Mouse (Mus musculus) testis, postnatal 14 days (tissue): Measurements from ENCODE around the gene Vsig8.

ENCODE experiments used
- DNase-seq: peaks from one replicate; pipeline ENCODE4 v3.0.0; 2021; ENCODE audit warnings: low spot score

Vsig8 gene

DNA sequence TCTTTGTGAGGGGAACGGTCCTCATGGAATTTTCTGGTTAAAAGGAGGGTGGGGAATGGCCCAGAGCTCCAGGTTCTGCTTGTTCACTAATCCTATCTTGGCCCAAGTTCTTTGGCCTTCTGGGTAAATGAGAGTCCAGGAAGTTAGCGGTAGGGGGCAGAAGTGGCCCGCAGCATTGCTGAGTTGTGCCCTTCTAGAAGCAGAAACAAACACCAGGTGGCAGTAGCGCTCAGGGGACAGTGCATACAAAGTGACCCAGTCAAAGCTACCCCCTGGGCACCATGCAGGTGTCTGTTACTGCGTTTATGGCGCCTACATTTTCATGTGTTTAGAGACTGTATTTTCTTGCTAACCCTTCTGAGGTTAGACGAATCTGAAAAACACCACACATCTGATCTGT lies 27.0 kb upstream of the Vsig8 start:
- DNase-seq: peak; percentile 67

DNA sequence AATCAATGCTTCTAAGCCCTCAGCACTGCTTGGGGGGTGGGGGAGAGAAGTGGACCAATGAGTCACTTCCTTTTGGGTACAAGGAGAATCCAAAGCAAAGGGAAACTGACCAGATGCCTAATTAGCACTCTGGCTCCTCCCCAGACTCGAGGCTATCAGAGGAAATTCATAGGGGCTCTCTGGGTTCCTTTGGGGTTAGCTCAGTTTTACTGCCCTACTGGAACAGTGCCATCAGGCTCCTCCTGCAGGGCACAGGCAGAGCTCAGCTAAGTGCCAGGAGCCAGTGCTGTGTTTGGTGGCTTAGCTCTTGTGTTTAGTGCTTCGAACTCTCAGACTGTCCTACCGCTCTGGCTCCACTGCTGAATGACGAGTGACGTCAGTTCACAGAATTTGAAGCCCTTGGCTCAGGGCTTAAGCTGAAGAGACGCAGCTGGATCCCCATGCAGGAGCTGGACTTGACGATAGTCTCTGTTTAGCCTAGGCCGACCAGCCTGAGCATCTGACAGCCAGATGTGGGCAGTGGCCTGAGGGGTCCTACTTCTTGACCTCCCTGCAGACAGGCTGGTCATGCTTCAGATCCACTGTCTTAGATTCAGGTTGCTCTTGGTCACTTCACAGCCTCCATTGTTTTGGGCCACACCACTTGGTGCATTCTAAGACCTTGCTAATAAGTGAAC lies 25.1 kb upstream of the Vsig8 start:
- DNase-seq: no peak

DNA sequence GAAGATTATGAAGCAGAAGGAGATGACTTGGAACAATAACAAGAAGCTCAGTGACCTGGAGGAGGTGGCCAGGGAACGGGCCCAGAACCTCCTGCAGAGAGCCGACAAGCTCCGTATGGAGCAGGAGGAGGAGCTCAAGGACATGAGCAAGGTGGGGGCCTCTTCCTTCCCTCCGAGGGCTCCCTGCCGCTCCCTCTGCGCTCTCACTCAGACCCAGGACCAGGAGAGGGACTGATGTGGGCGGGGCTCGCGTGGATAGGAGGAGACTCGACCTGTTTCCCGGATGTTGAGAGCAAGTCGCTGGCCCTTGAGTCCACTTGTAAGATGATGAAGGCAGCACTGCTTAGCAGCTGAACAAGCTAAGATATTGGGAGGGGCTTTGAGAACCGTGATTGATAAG lies 23.2 kb upstream of the Vsig8 start:
- DNase-seq: peak; percentile 35

DNA sequence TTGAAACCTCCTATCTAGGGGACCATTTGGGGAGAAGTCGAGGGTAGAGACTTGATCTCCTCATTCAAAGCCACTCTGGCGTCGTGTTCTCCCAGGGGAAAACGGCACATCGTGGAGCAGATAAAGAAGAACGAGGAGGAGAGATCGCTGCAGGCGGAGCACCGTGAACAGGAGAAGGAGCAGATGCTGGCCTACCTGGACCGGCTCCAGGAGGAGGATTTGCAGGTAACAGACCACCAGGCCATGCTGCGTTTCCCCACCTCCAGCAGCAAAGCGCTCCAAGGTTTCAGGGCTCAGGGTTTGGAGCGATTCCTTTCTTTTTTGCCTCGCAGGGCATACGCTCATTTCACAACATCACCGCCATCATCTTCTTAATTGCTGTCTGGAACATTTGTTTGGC lies 20.6 kb upstream of the Vsig8 start:
- no peak for DNase-seq

DNA sequence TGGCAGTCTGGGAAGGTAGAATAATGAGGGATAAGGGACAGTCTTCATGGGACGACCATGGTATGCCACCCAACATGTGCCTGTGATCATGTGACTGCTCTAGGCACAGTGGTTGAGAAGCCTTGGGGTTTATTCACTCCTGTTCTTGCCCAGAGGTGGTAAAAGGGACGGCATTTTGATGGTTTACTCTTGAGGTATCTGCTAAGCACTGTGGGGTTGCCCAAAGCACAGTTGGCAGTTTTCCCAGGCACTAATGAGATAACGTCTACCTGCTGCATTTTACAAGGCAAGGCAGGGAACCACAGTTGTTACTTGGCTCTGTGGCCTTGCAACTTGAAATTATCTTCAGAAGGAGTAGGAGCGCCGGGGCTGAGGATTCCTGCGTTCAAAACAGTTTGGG lies 15.9 kb upstream of the Vsig8 start:
- no peak for DNase-seq

DNA sequence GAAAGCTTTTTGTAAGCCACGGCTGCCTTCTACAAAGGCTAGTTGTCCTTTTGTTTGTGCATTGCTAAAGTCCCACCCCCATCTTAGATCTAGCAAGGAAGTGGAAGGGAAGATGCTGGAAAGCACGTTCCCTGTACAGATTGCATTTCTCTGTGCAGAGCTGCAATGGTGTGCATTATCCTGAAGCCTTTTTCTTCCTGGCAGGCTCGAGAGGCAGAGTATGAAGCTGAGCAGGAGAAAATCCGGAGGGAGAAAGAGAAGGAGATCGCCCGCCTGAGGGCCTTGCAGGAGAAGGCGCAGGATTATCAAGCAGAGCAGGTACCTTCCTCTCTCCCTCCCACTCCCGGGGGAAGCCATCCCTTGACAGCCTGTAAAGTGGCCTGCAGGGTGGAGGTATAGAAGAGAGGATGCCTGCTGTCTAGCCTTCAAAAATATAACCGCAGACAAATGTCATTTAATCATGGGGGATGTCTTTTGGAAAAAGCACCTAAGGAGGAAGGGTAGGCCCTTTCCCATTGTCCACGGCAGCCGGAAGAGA lies 15.4 kb upstream of the Vsig8 start:
- no peak for DNase-seq

DNA sequence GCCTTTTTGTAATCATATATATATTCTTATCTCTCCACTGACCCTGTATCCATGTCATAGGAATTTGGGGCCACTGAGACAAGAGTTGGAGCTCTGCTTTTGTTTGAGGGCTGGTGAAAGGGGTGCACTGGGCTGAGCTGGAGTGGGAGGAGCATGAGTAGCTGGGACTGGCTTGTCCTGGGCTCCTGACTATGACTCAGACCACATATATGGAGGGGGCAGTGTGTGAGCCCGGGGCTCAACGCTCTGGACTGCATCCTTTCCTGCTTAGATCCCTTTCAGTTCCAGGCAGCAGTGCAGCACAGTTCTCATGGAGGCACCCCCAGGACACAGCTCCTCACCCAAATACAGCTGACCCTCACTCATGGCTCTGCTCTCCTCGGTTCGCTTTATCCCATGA lies 9.7 kb upstream of the Vsig8 start:
- DNase-seq: no peak

DNA sequence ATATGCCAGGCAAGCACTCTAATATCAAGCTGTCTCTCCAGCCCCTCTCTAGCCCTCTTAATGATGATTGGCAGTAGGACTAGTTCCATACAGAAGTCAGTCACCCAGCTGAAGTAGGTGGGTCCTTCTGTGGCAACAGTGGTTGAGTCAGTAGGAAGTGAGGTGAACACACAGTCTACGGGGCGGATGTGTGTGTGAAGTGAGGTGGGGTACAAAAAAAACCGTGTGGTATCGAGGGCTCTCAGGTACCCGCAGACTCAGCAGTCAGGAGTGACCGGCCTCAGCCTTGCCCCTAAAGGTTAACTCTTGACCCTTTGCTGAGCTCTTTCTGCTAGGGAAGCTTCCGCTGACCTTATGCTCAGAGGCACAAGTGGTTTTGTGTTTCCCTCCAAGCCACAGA lies 7.2 kb upstream of the Vsig8 start:
- no peak for DNase-seq

DNA sequence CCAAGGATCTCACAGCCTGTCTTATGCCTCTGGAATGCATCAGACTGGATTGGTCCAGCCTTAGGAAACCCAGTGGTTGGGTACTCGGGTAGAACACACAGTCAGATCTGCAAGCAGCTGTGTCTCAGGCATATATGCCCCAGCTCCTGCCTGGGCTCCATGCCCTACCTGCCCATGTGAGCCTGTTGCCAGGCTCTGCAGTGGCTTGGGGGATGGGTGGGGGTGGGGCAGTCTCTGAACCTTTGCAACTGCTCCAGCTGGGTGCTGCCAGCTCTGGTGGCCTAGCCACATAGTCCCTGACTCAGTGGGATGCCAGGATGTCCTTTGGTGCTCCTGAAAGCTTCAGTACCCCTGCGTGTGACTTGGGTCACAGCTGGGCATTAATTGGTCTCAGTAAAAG lies 6.4 kb upstream of the Vsig8 start:
- DNase-seq: no peak

DNA sequence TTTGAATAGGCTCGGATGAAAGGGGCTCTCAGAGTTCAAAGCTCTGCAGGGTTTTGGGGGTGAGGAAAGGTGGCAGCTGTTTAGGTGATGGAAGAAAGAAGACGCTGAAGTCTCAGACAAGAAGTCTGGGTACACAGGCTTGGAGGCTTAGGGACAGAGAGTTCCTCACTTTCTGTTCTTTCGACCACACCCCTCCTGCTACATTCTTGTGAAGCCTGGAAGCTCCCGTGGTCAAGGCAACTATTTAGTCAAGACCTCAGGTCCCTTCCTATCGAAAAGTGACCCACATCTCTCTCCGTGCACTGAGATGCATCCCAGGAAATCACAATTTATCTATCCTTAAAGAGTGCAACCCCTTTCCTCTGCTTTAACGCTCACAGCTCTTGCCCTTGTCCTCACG lies 6.0 kb upstream of the Vsig8 start:
- DNase-seq: no peak

DNA sequence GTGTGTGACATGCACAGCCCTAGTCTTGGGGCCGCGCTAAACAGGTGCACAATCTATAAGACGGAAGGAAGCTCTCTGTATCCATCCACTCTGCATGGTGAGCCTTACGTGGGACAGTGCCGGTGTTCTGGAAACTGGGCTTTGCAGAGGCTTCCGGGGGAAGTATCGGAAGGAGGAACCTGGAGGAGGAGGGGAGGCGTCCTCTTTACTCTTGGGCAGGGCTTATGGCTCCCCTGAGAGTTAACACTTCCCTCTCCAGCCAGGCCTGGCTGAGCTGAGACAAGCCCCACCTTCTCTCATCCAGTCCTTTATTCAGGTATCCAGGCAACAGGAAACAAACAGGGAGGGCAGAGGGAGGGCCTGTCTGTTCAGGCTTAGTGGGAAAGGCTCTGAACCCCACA lies 5.2 kb upstream of the Vsig8 start:
- peak; percentile 19 for DNase-seq

DNA sequence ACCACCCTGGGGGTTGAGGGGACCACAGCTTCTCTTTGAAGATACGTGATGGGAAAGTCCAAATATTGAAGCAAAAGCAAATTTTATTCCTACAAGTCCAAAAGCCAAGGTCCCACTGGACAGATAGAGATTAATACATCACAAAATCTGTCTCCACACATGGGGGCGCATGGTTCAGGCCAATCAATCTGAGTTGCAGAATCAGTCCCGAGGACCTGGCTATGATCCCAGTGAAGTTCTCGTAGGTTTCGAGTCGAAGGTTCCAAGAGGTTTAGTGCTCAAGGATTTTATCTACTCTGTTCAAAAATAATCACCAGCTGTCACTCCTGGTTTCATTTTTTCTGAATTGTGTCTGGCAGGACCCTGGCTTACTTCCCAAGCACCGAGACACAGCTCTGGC lies 4.7 kb upstream of the Vsig8 start:
- no peak for DNase-seq

DNA sequence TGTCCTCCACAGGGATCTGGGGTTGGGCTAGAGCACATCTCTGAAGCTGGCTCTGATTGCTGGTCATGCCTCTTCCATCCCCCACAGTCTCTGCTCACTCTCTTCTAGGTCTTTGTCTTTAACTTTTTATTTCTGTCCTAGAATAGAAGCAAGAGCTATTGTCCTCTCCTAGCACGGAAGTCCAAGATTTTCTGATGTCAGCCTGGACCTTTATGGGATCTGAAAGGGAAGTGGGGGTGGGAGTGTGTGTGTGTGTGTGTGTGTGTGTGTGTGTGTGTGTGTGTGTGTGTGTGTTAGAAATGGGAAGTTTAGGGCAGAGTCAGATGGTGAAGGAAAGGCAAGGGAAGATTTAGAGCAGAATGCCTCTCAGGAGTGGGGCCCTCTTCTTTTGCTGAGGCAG lies 3.1 kb upstream of the Vsig8 start:
- DNase-seq: no peak

DNA sequence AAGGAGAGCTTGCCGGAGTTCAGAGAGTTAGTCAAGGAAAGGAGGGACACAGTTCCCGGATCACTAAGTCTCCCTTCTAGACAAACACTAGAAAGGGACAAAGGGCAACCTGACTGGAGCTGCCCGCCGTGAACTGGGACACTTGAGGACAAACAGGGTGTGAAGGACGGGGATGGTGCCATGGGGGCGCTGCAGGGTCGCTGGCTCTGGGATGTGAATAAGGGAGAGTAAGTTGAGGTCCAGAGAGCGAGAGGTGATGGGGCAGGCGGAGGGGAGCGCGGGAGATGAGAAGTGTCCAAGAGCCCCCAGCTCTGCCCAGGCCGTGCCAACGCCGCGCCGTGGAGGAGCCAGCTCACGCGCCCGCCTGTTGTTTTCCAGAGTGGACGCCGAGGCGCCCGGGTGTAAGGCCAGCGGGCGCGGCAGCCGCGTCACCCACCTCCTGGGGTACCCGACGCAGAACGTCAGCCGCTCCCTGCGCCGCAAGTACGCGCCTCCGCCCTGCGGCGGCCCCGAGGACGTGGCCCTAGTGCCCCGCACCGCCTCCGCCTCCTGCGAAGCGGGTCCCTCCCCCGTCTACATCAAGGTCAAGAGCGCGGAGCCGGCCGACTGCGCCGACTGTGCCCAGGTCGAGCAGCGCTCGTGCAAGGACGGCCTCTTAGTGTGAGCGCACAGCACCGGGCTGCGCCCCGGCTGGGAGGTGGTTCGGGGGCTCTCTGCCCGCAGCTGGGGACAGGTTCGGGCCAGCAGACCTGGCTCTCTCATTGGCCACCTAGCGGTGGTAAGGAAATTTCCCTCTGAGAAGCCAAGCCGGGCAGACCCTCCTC lies 7.1 kb downstream of the Vsig8 start:
- peak; percentile 44 for DNase-seq

DNA sequence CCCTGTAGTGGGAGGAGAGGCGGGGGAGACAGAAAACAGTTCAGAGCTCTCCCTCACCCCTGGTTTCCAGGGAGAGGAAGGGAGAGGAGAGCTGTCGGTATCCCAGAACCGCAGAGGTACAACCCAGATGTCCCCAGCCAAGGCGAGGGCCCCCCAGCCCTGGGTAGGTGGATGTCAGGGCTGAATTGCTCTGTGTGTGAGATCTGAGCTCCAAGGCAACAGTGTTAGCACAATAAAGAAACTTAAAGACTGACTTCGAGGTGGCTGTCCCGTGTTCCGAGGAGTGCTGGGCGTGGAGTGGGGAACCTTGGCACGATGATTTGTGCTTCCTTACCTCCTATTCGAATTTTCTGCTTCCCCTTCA lies 7.7 kb downstream of the Vsig8 start:
- no peak for DNase-seq

DNA sequence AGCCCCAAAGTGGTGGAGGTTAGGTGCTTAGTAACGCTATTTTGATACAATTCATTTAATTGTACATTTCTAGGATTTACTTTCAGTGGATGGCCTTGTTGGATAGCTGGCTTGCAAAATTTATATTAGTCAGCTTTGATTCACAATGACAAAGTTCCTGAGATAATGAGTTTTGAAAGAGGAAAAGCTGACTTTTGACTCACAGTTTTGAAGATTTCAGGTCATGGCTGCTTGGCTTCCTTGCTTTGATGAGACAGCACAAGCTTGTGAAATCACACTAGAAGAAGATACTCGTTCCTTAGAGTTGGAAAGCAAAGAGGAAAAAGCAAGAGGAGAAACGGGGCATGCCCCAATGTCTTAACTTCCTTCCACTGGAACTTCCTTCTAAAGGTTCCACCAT lies 10.4 kb downstream of the Vsig8 start:
- no peak for DNase-seq

DNA sequence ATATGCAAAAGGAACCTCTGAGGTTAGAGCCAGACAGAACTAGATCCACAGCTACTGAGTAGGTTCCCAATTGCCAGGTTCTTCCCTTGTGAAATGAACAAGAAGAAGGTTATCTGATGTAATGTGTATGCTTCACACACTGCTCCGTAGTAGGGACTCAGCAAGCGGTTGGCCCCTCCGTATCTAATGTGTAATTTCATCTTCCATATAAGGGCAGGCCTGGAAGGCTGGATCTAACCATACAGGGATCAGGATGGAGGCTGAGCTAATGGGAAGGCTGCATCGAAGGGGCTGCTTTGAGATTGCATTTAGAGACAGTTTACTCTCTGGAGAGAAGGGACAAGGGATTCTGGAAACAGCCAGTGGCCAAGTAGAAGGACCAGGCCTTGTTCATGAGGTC lies 12.0 kb downstream of the Vsig8 start:
- no peak for DNase-seq

DNA sequence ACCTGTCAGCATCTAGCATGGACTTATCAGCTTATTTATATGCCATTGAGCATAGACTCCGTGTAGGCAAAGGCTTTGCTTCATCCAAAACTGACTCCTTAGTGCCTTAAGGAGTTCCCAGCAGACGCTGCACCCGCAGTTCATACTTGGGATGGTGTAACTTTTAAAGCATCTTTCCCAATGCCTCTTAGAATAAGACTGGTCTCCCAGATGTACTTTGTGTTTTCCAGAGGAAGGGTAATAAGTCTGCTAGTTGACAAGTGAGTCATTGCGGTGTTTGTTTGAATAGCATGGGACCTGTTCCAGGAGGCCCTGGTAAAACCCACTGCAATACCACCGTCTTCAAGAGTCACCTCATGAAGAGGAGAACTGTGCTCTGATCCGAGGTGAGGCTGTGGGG lies 24.4 kb downstream of the Vsig8 start:
- no peak for DNase-seq

DNA sequence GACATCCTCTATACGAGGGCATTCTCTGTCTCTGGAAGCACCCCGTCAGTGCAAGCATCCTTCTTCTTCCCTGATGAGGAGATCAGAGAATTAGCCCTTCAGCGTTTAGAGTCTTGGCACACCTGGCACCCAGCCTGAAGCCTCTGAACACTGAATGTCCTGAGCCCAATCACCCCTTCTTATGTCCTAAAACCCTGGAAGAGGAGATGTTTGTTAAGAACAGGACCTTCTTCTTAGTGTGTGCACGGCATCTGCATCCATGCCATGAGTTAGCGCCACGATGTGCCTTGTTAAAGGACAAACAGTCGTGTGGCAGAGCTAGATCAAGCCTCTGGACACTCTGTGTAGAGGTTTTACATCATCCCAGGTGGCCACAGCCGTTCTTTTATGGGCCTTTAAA lies 26.7 kb downstream of the Vsig8 start:
- no peak for DNase-seq

DNA sequence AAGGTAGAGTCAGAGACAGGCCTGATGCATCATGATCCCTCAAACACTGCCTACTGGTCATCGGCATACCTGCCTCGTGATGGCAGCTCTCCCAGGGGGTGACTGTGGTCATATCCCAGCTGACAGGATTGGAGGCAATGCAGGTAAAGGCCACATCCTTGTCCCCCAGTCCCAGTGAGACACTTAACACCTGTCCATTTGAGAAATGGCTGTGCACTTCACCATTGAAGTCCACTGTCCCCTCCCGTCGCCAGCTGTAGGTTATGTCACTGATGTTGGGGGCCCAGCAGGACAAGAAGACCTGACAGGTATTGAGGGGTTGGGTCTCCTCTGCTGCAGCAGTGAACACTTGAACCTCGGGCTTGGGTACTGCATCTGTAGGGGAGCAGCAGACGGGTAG lies 28.5 kb downstream of the Vsig8 start:
- no peak for DNase-seq

DNA sequence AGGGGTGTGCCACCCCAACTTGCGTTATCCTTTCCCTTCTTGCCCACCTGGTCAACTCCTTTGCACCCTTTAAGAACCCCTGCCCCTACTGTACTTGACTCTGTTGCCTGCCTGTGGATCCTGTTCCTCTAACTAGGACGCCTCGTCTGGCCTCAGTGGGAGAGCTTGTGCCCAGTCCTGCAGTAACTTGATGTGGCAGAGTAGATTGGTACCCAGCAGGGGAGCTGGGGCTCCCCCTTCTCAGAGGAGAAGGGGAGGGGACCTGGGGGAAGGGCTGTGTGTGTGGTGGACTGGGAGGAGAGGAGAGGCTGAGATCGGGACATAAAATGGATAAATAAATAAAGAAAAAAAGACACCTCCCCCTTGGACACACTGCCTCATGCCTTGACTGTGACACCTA lies 29.3 kb downstream of the Vsig8 start:
- DNase-seq: no peak

DNA sequence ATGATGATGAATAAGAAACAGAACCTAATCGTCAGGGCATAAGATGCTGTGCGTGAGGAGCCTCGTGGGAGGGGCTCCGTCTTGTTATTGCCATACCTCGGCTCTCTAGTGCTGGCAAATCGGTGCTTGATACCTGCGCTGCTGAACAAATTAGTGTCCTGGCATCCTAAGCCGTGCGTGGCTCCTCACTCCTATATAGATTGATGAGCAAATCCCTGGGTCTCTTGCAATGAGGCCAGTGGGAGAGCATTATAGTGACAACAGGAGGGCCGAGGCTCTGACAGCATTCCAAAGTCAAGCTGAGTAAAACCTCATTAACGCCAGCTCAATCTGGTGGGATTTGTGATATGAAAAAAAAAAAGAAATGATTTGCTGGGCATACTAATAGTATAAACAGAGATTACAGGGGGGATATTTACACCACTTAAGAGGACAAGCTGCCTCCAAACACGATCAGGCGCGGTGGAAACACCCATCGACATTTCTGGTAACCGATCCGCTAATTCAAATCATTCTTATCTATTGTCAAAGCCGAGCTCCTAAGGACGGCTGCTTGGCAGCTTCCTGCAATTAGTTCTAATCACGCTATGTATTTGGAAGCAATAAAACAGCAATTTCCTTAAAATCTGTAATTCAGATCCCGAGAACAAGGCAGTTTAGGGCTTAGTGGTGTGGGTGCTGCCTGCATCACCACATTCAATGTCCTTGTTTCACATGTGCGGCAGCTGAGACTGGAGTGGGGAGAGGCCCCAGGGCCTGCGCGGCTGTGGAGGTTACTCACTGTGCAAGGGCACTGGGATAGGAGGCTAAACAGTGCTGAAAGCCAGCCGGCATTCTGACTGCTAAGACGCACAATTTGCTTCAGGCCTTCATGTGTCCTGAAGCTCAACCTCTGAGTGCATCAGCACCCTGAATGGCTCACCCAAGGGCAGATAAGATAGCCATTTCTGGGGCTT lies 30.2 kb downstream of the Vsig8 start:
- no peak for DNase-seq

DNA sequence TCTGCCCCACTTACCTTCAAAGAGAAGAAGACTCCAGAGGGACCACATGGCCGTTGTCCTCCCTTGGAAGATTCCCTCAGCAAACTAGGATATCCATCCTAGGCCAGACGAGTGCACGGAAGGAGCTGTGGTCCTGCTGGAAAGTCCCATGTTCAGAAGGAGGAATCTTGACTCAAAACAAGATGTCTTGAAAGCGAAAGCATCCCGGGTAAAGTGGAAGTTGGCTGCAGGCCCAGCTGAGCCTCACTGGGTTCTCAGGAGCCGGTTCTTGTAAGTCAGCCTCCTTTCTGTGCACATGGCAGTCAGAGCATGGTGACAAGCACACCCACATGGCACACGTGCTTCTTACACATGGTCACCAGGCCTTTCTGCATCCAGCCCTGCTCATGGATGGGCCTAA lies 34.6 kb downstream of the Vsig8 start, which contains the start of gene Slamf8:
TSS of gene Slamf8 (minus strand) at position 184 of the 400 bp plus-strand sequence.
- DNase-seq: no peak
